Mouse (Mus musculus): Measurements from ENCODE around the gene Acr.

DNA sequence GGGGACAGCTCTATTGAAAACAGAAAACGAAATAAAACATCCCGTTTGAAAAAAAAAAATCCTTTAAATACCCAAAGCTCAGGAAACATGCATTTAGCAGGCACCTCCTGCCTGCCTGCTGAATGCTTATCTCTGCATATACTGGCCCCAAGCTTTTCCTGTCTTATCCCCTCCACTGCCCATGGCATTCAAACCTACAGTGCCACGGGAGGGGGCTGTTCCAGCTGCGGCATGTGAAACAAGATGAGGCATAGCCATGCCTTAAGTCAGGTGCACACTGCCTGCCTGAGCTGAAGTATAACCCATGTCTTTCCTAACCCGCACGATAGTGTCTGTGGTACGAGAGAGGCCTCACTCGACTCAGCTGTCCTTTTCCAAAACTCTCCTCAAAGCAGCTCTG lies 4.0 kb downstream of the Acr start:
- no peak for TF ChIP-seq CTCF (IDR thresholded peaks at IDR 0.05)
- TF ChIP-seq EP300 (IDR thresholded peaks at IDR 0.05), result no peak

Data from lung, postnatal 0 days (tissue).